Mouse (Mus musculus): ENCODE data around the gene Ocln. TPM values are rescaled to one million over a fixed set of nuclear protein-coding genes. Genes with fewer than 3 reads are reported as not detected.

The Ocln gene
- total and polyA plus RNA-seq, 3 experiments, result 0.27 TPM; not detected in 2

GRCm38 (mm10) chr13:100594041-100594792 lies 41.7 kb upstream of the Ocln start:
- Histone ChIP-seq H3K27me3 (ENCODE audit: insufficient read depth, low read length) (no peaks in the 10 kb centered on the region), H3K4me3 (ENCODE audit: low read depth, low read length) (no peak overlapping the region), H3K36me3 (replicated peaks) (peaks cover 3% of the 10 kb centered on the region), H3K9me3 (replicated peaks) (no peaks in the 10 kb centered on the region), H3K4me1 (ENCODE audit: insufficient read depth, low read depth, low read length) (0 out of 2 replicates have a peak, but pooled peaks cover 3% of the 10 kb centered on the region)
- no peak for DNase-seq (ENCODE audit: low spot score)
- TF ChIP-seq GATA1 (IDR thresholded peaks at IDR 0.05; ENCODE audit: borderline replicate concordance, low read length) (no peak), POLR2AphosphoS5 (IDR thresholded peaks at IDR 0.05; ENCODE audit: insufficient replicate concordance, low read depth, low read length) (no peak), CTCF (IDR thresholded peaks at IDR 0.05; ENCODE audit: low read depth, low read length) (no peak), GATA2 (IDR thresholded peaks at IDR 0.05; ENCODE audit: borderline replicate concordance, low read depth, low read length) (no peak), TAL1 (conservative IDR thresholded peaks at IDR 0.05; ENCODE audit: low read depth, low read length) (no peak)
- no peak for ATAC-seq (ENCODE audit: extremely low read depth, insufficient number of reproducible peaks, low FRiP score, poor library complexity, severe bottlenecking)

- no peak overlapping the region for H3K4me3 ChIP-seq (ENCODE audit: low read depth, low read length)
These were observed 36.1 kb upstream of the Ocln start for GRCm38 (mm10) chr13:100588646-100589045.

GRCm38 (mm10) chr13:100582144-100582543 lies 29.6 kb upstream of the Ocln start:
- H3K4me1 ChIP-seq (ENCODE audit: insufficient read depth, low read depth, low read length), result peaks cover 8% of the 10 kb centered on the region
- DNase-seq (ENCODE audit: low spot score) (no peak), ATAC-seq (ENCODE audit: extremely low read depth, insufficient number of reproducible peaks, low FRiP score, poor library complexity, severe bottlenecking) (no peak)
- no peaks in the 10 kb centered on the region for H3K36me3 ChIP-seq (replicated peaks)
- H3K4me3 ChIP-seq (ENCODE audit: low read depth, low read length), result no peak overlapping the region
- H3K27me3 ChIP-seq (ENCODE audit: insufficient read depth, low read length), result 0 out of 2 replicates have a peak, but pooled peaks cover 11% of the 10 kb centered on the region
- H3K9me3 ChIP-seq (replicated peaks), result no peaks in the 10 kb centered on the region
- TF ChIP-seq POLR2AphosphoS5 (IDR thresholded peaks at IDR 0.05; ENCODE audit: insufficient replicate concordance, low read depth, low read length), result no peak
- no peak for TF ChIP-seq CTCF (IDR thresholded peaks at IDR 0.05; ENCODE audit: low read depth, low read length)
- TF ChIP-seq GATA1 (IDR thresholded peaks at IDR 0.05; ENCODE audit: borderline replicate concordance, low read length), result no peak
- TF ChIP-seq TAL1 (conservative IDR thresholded peaks at IDR 0.05; ENCODE audit: low read depth, low read length), result no peak

More at GRCm38 (mm10) chr13:100588646-100589045, 36.1 kb upstream of the Ocln start:
- H3K9me3 ChIP-seq (replicated peaks), result no peaks in the 10 kb centered on the region
- no peaks in the 10 kb centered on the region for H3K4me1 ChIP-seq (ENCODE audit: insufficient read depth, low read depth, low read length)
- H3K27me3 ChIP-seq (ENCODE audit: insufficient read depth, low read length), result peaks cover 12% of the 10 kb centered on the region; the same call in 1 of the 2 replicates
- H3K36me3 ChIP-seq (replicated peaks), result no peaks in the 10 kb centered on the region
- ATAC-seq (ENCODE audit: extremely low read depth, insufficient number of reproducible peaks, low FRiP score, poor library complexity, severe bottlenecking) (no peak), DNase-seq (ENCODE audit: low spot score) (no peak)
- TF ChIP-seq GATA1 (IDR thresholded peaks at IDR 0.05; ENCODE audit: borderline replicate concordance, low read length) (no peak), CTCF (IDR thresholded peaks at IDR 0.05; ENCODE audit: low read depth, low read length) (no peak), TAL1 (conservative IDR thresholded peaks at IDR 0.05; ENCODE audit: low read depth, low read length) (no peak), GATA2 (IDR thresholded peaks at IDR 0.05; ENCODE audit: borderline replicate concordance, low read depth, low read length) (no peak), POLR2AphosphoS5 (IDR thresholded peaks at IDR 0.05; ENCODE audit: insufficient replicate concordance, low read depth, low read length) (no peak)

- TF ChIP-seq GATA2 (IDR thresholded peaks at IDR 0.05; ENCODE audit: borderline replicate concordance, low read depth, low read length) (no peak), CTCF (IDR thresholded peaks at IDR 0.05; ENCODE audit: low read depth, low read length) (no peak), TAL1 (conservative IDR thresholded peaks at IDR 0.05; ENCODE audit: low read depth, low read length) (no peak), GATA1 (IDR thresholded peaks at IDR 0.05; ENCODE audit: borderline replicate concordance, low read length) (no peak), POLR2AphosphoS5 (IDR thresholded peaks at IDR 0.05; ENCODE audit: insufficient replicate concordance, low read depth, low read length) (no peak)
- ATAC-seq (ENCODE audit: extremely low read depth, insufficient number of reproducible peaks, low FRiP score, poor library complexity, severe bottlenecking) (no peak), DNase-seq (ENCODE audit: low spot score) (no peak)
- Histone ChIP-seq H3K36me3 (replicated peaks) (no peaks in the 10 kb centered on the region), H3K4me1 (ENCODE audit: insufficient read depth, low read depth, low read length) (peaks cover 11% of the 10 kb centered on the region), H3K9me3 (replicated peaks) (no peaks in the 10 kb centered on the region), H3K27me3 (ENCODE audit: insufficient read depth, low read length) (0 out of 2 replicates have a peak, but pooled peaks cover 11% of the 10 kb centered on the region), H3K4me3 (ENCODE audit: low read depth, low read length) (no peak overlapping the region)
These were observed 29.2 kb upstream of the Ocln start for GRCm38 (mm10) chr13:100581701-100582100.

- Histone ChIP-seq H3K4me1 (ENCODE audit: insufficient read depth, low read depth, low read length) (peaks cover 23% of the 10 kb centered on the region), H3K36me3 (replicated peaks) (no peaks in the 10 kb centered on the region), H3K27me3 (ENCODE audit: insufficient read depth, low read length) (0 out of 2 replicates have a peak, but pooled peaks cover 4% of the 10 kb centered on the region), H3K9me3 (replicated peaks) (no peaks in the 10 kb centered on the region), H3K4me3 (ENCODE audit: low read depth, low read length) (no peak overlapping the region)
- DNase-seq (ENCODE audit: low spot score) (no peak), ATAC-seq (ENCODE audit: extremely low read depth, insufficient number of reproducible peaks, low FRiP score, poor library complexity, severe bottlenecking) (no peak)
- TF ChIP-seq GATA1 (IDR thresholded peaks at IDR 0.05; ENCODE audit: borderline replicate concordance, low read length), result no peak
- TF ChIP-seq GATA2 (IDR thresholded peaks at IDR 0.05; ENCODE audit: borderline replicate concordance, low read depth, low read length), result no peak
- TF ChIP-seq POLR2AphosphoS5 (IDR thresholded peaks at IDR 0.05; ENCODE audit: insufficient replicate concordance, low read depth, low read length), result no peak
- TF ChIP-seq TAL1 (conservative IDR thresholded peaks at IDR 0.05; ENCODE audit: low read depth, low read length), result no peak
- no peak for TF ChIP-seq CTCF (IDR thresholded peaks at IDR 0.05; ENCODE audit: low read depth, low read length)
These were observed 27.4 kb upstream of the Ocln start for GRCm38 (mm10) chr13:100579951-100580350.

- H3K27me3 ChIP-seq (ENCODE audit: insufficient read depth, low read length), result 0 out of 2 replicates have a peak, but pooled peaks cover 4% of the 10 kb centered on the region
- peaks cover 25% of the 10 kb centered on the region for H3K4me1 ChIP-seq (ENCODE audit: insufficient read depth, low read depth, low read length)
- ATAC-seq (ENCODE audit: extremely low read depth, insufficient number of reproducible peaks, low FRiP score, poor library complexity, severe bottlenecking) (no peak), DNase-seq (ENCODE audit: low spot score) (no peak)
- no peaks in the 10 kb centered on the region for H3K9me3 ChIP-seq (replicated peaks)
- H3K36me3 ChIP-seq (replicated peaks), result no peaks in the 10 kb centered on the region
- TF ChIP-seq GATA1 (IDR thresholded peaks at IDR 0.05; ENCODE audit: borderline replicate concordance, low read length), result no peak
- TF ChIP-seq CTCF (IDR thresholded peaks at IDR 0.05; ENCODE audit: low read depth, low read length), result no peak
- TF ChIP-seq TAL1 (conservative IDR thresholded peaks at IDR 0.05; ENCODE audit: low read depth, low read length), result no peak
- TF ChIP-seq GATA2 (IDR thresholded peaks at IDR 0.05; ENCODE audit: borderline replicate concordance, low read depth, low read length), result no peak
- TF ChIP-seq POLR2AphosphoS5 (IDR thresholded peaks at IDR 0.05; ENCODE audit: insufficient replicate concordance, low read depth, low read length), result no peak
- H3K4me3 ChIP-seq (ENCODE audit: low read depth, low read length), result no peak overlapping the region
These were observed 26.7 kb upstream of the Ocln start for GRCm38 (mm10) chr13:100579220-100579619.

All from G1E (cell line).